Mouse (Mus musculus): ENCODE results near the gene Ubap2l. TPM values are rescaled to one million over a fixed set of nuclear protein-coding genes. Genes with fewer than 3 reads are reported as not detected.

Ubap2l gene
- 113 and 119 TPM in 2 replicates for polyA plus RNA-seq (2015; fragmentation: Nextera tagmentation; extraction: Ambion mirVana)

DNA sequence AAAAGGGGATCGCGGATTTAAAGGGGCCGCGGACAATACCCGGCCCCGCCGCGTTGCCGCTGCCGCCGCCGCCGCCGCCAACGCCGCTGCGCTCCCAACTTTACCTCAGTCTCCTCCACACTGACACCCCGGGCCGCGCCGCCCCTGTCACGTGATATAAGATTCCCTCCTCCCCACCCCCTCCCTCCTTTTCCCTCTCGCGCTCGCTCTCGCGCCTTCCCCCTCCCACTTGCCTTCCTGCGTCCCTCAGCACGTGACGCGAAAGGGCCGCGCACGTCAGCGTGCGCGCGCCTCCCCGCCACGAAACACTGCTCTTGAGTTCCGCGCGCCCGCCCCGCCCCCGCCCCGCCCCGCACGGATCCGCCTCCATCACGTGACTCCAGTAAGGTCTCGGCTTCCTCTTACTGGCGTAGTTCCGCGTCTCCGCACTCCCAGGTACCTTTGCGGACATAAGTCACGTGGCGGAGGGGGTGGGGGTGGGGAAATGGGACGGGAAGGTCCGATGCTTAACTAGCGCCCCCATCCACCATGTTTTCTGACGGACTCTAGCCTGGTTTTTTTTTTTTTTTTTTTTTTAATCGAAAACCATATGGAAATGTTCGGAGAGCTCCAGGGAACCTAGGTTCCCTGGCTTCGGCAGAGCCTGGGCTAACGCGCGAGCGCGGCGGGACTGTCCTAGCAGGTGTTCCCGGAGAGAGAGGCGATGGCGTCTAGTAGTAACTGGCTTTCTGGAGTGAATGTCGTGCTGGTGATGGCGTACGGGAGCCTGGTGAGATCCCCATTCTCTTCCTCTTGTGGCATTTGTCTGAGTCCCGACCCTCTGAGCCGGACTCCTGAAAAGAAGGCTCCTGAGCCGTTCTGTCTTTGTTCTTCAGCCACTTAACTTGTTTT is at the start of gene Ubap2l:
Ubap2l (minus strand) TSS at position 278 of the 891 bp plus-strand sequence.

DNA sequence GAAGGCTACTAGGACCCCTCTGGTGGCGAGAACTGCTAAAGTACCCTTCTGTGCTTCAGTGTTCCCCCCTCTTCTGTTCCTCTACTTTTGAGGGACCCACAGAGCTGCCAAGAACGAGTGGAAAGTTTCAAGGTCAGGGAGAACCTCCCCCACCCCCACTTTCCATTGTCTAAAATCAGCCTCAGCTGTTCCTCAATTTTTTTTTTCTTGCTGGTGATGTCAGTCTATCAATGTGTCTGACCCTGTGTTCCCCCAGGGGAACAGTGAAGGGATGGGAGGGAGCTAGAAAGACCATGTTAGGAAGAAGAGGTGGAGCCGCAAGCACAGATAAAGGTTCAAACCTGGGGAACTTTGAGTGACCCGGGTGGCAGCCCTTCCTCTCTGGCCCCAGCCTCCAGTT is 19.9 kb upstream of the Ubap2l start, which contains the start of gene Tpm3:
Tpm3 (plus strand) TSS at position 356 of the 400 bp plus-strand sequence.

DNA sequence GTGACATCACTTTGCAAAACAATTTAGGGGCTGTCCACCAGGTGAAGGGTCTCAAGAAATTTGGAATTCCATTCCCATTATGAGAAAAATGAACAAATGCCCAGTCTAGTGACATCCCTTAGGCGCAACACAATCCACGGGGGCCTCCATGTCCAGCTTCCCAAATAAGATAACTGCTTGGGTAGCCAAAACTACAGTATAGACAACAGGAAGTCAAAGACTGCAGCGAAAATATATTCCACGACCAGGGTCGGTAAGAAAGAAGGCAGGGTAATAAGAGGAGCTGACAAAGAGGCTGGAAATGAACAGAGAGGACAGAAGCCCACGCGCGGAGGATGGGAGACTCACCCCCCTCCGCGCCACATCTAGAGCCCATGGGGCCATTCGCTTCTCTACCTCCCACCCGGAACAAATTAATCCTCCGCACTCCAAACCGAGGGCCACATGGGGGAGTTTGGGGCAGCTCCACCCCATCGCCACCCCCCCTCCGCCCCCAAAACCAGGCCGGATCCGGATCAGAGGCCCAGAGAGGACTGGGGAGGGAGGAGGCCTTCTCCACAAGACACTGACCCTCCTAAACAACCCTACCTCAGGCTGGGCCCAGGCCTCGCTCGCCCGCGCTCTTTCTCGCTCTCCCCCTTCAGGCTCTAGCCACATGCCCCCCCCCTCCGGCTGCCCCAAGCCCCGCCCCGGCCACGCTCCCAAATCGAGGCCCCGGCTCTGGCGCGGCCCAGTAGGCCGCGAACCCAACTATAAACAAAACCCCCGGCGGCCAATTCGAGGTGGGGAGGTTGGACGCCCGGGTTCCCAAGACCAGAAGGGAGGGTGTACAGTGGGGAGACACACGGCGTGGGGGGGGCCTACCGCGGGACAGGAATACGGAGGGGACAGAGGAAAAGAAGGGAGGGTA is 732 bp downstream of the Ubap2l start, which contains the start of gene 4933434E20Rik:
4933434E20Rik (plus strand) TSS at position 196 of the 910 bp plus-strand sequence.

DNA sequence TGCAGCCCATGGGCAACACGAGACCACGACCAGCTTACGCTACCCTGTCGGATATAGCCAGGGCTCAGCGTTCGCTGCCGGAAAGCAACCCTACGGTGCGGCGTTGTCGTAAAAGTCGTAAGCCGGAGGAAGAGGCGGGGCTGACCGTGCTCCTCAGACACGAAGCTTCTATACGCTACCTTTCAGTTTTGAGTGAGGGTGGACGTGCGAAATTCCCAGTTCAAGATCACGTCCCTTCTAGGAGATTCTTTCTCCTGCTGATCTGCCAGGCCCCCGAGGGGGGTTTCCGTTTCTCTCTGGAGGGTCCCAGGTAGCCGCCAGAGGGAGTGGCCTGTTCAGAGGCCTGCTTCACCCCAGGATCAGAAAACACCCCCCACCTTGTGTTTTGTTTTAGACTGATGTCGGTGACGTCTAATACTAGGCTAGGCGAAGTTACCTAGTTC is 53.8 kb downstream of the Ubap2l start, which contains the start of gene Hax1:
Hax1 (minus strand) TSS at position 169 of the 443 bp plus-strand sequence.

DNA sequence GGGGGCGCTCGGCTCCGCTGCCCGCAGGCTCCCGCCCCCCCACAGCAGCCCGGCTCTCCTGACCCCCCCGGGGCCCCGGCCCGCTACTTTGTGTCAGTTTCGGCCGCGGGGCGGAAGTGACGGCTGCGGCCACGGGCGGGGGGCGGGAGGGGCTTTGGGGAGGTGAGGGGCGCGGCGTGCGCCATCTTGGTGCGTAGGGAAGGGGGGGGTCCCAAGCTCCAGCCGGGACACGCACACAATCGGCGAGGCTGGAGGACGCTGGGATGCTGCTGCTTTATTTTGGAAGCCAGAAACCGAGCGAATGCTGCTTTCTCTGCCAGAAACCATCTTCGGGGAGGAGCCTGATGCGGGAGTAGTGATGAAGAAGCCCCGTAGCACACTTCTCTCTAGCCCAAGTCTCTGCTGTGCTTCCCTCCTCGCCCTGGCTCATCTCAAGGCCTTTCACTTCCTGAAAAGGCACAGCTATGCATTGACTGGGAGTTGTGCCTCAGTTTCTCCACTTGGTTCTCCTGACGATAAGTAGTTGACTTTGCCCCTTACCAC is 89.1 kb downstream of the Ubap2l start, which contains the start of gene Atp8b2:
Atp8b2 (minus strand) TSS at position 288 of the 543 bp plus-strand sequence.

MicroRNAs within 50 kb of the gene (microRNA counts, 519-probe panel; counts per million panel counts)
- 4,791 counts per million, percentile 55 among the panel's probes with 10 or more counts for microRNA mmu-miR-190b

Small RNA genes lying within 50 kb of the gene (microRNA-seq; reads per million reads assigned to microRNA genes)
- 12.2 reads per million, percentile 22 among the genes with 10 or more reads in this experiment for gene Mir190b
- 2.0 reads per million for gene Mir7669

Other genes starting within 250 kb of the Ubap2l start
- 1.3 and 1.5 TPM in 2 replicates for gene She, start 221.3 kb downstream of the Ubap2l start, polyA plus RNA-seq (2015; fragmentation: Nextera tagmentation; extraction: Ambion mirVana)
- gene Il6ra, start 139.4 kb downstream of the Ubap2l start, polyA plus RNA-seq (2015; fragmentation: Nextera tagmentation; extraction: Ambion mirVana) = 2.1 and 2.5 TPM in 2 replicates
- 9.8 and 10.8 TPM in 2 replicates for gene Atp8b2, start 89.1 kb downstream of the Ubap2l start, polyA plus RNA-seq (2015; fragmentation: Nextera tagmentation; extraction: Ambion mirVana)
- gene Hax1, start 53.8 kb downstream of the Ubap2l start, polyA plus RNA-seq (2015; fragmentation: Nextera tagmentation; extraction: Ambion mirVana) = 88.6 and 90.9 TPM in 2 replicates
- 211 and 214 TPM in 2 replicates for gene 4933434E20Rik, start 992 bp downstream of the Ubap2l start, polyA plus RNA-seq (2015; fragmentation: Nextera tagmentation; extraction: Ambion mirVana)
- 236 and 260 TPM in 2 replicates for gene Tpm3, start 20.0 kb upstream of the Ubap2l start, polyA plus RNA-seq (2015; fragmentation: Nextera tagmentation; extraction: Ambion mirVana)
- gene Nup210l, start 51.5 kb upstream of the Ubap2l start, polyA plus RNA-seq (2015; fragmentation: Nextera tagmentation; extraction: Ambion mirVana) = 0.08 and 0.10 TPM in 2 replicates
- 858 and 955 TPM in 2 replicates for gene Rps27, start 161.0 kb upstream of the Ubap2l start, polyA plus RNA-seq (2015; fragmentation: Nextera tagmentation; extraction: Ambion mirVana)
- gene Rab13, start 161.1 kb upstream of the Ubap2l start, polyA plus RNA-seq (2015; fragmentation: Nextera tagmentation; extraction: Ambion mirVana) = 18.7 and 20.7 TPM in 2 replicates
- 118 and 126 TPM in 2 replicates for gene Jtb, start 179.0 kb upstream of the Ubap2l start, polyA plus RNA-seq (2015; fragmentation: Nextera tagmentation; extraction: Ambion mirVana)
- gene Creb3l4, start 190.9 kb upstream of the Ubap2l start, polyA plus RNA-seq (2015; fragmentation: Nextera tagmentation; extraction: Ambion mirVana) = 1.1 and 1.5 TPM in 2 replicates
- gene Slc39a1, start 195.5 kb upstream of the Ubap2l start, polyA plus RNA-seq (2015; fragmentation: Nextera tagmentation; extraction: Ambion mirVana) = 65.1 and 72.0 TPM in 2 replicates
- 13.4 and 16.6 TPM in 2 replicates for gene Crtc2, start 201.5 kb upstream of the Ubap2l start, polyA plus RNA-seq (2015; fragmentation: Nextera tagmentation; extraction: Ambion mirVana)
- gene Dennd4b, start 212.6 kb upstream of the Ubap2l start, polyA plus RNA-seq (2015; fragmentation: Nextera tagmentation; extraction: Ambion mirVana) = 6.4 and 7.7 TPM in 2 replicates
- gene Gatad2b, start 240.6 kb upstream of the Ubap2l start, polyA plus RNA-seq (2015; fragmentation: Nextera tagmentation; extraction: Ambion mirVana) = 11.2 and 14.6 TPM in 2 replicates

All from neural tube, postnatal 0 days (tissue).